Mouse (Mus musculus) lung, postnatal 0 days (tissue): ENCODE measurements around the gene Igsf3.

ENCODE experiments used
- CTCF ChIP-seq: IDR thresholded peaks from 2 replicates; pipeline ENCODE4 v1.5.1; 2016; ENCODE audit warnings: antibody characterized with exemption, mild to moderate bottlenecking
- EP300 ChIP-seq: IDR thresholded peaks from 2 replicates; pipeline ENCODE4 v1.6.1; 2016; ENCODE audit warnings: antibody characterized with exemption, mild to moderate bottlenecking, control low read depth

GRCm38 (mm10) chr3:101372345-101372980 lies 4.4 kb upstream of the Igsf3 start:
- no peak for TF ChIP-seq EP300
- peak; percentile 88 for TF ChIP-seq CTCF
